Mouse (Mus musculus): ENCODE measurements around the gene Coa4.
A peak's percentile ranks its signal among the peaks of the same experiment; 100 is the strongest.

The Coa4 gene

DNA sequence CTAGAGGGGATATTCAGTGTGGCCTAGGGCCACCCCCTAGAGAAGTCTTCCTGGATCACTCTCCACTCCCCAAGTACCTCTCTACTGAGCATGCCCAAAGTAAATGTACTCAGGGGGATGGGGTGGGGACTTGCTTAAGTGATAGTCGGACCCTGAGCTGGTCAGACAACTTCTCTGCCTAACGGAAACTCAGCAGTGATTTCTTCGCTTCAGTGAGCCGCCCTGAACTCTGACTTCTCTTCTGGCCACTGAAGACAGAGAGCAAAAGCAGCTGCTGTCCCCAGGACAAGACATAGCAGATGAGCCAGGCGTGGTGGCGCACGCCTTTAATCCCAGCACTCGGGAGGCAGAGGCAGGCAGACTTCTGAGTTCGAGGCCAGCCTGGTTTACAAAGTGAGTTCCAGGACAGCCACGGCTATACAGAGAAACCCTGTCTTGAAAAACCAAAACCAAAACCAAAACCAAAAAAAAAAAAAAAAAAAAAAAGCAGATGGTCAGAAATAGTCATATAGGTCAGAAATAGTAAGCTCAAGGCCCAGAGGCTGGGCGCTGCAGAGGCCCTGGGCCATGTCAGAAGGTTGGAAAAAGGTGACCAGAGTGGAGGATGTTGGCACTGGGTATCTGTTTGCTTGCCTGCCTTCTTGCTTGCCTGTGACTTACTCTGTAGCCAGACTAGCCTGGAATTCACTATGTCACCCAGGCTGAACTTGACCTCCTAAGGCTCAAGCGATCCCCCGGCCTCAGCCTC, 32.0 kb upstream of the Coa4 start:
- no peak for DNase-seq

DNA sequence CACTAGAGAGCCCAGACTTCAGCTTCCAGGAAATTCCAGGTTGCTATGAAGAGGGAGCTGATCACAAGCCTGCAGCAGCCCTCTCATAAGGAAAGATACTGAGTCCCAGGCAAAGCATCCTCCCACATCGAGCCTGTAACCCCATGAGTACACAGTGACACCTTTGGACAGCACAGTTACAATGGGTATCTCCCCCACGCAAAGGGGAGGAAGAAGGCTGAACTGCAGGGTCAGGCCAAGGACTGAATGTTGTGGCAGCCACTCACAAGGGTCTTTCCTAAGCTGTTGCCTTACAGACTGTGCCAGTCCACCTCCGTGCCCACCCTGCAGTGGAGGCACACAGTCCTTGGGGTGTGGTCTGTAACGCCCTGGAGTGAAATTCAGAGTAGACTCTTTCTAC, 30.4 kb upstream of the Coa4 start:
- no peak for DNase-seq

DNA sequence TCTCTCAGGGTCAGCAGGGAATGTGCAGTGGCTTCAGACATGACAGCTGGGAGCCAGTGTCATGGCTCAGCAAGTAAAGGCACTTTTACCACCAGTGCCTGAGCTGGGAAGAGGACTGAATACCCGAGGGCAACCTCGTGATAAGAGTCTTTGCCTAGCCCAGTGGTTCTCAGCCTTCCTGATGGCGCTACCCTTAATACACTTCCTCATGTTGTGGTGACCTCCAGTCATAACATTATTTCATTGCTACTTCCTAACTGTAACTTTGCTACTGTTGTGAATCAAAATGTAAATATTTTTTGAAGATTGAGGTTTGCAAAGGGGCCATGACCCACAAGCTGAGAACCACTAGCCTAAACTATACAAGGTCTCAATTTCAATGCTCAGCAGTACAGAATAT, 28.2 kb upstream of the Coa4 start:
- no peak for DNase-seq

DNA sequence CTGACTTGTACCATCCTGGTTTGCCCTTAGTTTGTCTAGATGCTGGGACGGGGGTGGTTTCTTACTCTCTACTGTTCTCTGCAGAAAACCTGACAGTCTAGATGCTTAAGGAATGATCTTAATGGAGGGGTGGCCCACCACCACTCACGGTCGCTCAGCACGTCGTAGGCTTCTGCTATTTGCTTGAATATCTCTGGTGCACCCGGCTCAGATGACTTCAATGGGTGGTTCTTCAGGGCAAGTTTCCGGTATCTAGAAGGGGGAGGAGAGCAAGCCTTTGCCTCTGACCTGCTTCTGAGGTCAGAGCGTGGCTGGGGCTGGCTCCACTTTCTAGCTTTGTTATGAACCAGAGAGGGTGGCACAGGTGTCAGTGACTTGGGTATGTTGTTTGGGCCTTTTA, 25.3 kb upstream of the Coa4 start:
- DNase-seq, result no peak

DNA sequence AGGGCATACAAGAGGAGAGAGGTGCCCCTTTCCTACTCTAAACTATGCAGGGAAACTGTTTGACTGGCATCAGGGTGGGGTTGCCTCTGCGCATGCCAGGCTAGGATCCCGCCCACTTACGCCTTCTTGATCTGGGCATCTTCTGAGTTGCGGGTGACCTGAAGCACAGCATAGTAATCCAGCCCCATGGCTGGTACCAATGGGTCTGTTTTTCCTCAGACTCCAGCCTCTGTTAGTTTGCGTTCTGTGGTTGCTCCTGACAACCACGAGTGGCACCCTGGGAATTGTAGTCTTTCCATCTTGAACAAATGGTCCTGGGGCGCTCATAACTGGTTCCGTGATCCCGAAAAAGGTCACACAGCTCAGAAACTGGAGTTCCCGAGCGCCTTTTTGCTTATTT, 22.3 kb upstream of the Coa4 start, which contains the start of gene Dnajb13:
Gene Dnajb13, minus strand, starts transcription at position 388 of the 400 bp plus-strand sequence.
- DNase-seq, result no peak

DNA sequence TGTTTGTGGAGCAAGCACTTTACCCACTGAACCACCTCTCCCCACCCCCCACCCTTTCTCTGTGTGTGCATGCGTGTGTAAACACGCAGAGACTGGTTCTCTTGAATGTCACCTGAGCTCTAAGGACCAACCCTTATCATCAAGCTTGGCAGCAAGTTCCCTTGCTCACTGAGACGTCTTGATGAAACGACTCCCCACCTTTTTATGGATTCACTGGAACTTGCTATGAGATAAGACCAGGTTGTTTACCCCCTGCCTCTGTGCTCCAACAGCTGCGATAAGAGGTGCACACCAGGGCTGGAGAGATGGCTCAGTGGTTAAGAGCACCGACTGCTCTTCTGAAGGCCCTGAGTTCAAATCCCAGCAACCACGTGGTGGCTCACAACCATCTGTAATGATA, 16.7 kb upstream of the Coa4 start:
- no peak for DNase-seq

DNA sequence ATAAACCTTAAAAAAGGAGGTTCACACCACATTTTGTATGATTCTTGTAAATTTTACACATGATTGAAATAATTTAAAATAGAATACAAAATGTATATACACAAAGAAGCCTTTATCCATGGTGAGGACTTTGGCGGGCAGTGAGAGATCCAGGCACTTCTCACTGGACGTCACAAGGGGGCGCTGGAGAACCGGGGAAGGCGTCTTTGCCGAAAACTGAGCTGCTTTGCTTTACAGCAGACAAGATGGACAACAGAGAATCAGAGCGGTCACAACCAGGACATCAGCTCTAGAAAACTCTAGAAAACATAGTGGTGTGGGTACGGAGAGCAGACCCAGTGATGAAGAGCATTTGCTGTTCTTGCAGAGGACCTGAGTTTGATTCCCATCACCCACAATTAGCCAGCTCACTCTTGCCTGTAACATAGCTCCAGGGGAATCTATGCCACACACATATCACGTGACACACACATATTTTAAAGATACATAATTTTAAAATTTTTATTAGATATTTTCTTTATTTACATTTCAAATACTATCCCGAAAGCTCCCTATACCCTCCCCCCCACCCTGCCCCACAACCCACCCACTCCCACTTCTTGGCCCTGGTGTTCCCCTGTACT, 16.1 kb upstream of the Coa4 start:
- DNase-seq, result no peak

DNA sequence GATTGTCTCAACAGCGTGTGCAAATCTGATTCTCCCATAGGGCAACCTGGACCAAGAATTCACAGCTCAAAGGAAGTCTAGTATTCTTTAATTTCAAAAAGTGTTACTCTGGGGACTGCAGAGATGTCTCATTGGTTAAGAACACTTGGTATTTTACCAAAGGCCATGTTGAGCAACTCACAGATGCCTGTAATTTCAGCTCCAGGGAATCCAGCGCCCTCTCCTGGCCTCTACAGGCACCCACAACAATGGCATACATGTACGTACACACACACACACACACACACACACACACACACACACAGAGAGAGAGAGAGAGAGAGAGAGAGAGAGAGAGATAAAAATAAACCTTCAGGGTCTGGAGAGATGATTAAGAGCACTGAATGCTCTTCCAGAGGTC, 14.6 kb upstream of the Coa4 start:
- no peak for DNase-seq

DNA sequence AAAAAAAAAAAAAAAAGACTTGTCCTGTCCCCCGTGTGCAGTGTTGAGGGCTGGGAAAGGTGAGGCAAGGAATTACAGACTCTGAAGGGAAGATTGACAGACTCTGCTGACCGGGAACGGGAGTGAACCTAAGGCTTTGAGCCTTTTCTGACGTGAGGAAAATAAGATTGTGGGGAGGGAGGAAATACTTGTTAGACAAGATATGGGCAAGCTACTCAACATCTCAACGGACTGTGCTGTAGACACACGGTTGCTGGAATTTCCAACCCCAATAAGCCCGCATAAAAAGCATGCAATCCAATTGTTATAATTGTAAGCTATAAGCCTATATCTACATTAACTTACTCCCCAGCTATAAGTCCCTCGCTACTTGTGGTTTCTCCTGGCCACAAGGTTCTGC, 12.2 kb upstream of the Coa4 start:
- DNase-seq, result no peak

DNA sequence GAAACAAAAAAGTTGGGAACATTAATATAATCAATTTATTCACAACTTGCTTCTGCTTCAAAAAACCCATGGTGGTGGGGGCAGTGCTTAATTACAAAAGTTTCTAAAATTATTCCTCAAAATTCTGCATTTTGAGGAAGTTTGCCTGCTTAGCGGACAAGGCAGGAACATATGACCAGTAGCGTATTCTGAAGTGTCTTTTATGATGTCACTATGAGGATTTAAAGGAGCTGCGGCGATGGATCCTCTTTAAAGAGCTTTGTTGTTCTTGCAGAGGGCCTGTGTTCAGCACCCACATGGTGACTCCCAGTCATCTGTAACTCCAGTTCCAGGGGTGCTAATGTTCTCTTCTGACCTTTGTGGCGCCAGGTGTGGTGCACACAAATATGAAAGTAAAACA, 6.1 kb upstream of the Coa4 start:
- no peak for DNase-seq

DNA sequence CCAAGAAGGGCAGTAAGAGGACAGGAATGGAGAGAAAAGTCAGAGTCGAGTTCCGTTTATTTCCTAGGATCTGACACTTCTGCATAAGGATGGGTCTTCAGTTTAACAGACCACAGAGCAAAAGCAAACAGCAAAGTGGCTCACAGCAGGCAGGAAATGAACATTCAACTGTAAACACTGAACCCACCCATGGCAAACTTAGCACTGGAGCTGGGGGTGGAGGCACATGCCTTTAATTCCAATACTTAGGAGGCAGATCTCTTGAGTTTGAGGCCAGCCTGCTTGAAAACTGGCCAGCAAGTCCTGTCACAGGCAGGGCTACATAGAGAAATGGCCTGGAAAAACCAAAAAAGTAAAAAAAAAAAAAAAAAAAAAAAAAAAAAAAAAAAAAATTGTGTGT, 3.4 kb upstream of the Coa4 start:
- DNase-seq, result no peak

DNA sequence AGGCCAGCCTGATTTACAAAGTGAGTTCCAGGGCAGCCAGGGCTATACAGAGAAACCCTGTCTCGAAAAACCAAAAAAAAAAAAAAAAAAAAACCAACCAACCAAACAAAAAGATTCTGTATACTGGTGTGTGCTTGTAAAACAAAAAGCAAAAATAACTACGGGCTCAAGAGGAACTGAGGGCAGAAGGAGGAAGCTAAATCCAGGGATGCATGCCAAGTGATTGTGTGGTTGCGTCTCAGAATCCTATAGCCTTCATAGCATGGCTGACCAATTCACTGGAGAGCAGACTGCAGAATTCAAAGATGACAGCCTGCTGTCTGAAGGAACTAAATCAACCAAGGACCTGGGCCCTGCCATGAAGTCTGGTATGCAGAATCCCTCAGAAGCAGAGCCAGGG, 2.7 kb upstream of the Coa4 start:
- DNase-seq, result no peak

DNA sequence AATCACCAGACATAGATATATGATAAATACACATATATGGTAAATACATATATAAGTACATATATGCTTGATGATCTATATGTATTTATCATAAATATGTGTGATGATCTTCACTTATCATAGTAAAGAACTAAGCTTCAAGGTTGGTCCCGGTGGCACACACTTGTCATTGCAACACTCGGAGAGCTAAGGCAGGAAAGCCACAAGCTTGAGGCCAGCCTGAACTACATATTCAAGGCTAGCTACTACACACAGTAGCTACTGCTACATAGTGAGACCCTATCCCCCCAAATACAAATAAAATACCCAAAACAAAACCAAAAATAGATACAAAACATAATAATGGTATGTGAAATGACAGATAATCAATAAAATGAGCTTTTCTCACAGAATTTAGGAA, 1.0 kb upstream of the Coa4 start:
- DNase-seq, result no peak

DNA sequence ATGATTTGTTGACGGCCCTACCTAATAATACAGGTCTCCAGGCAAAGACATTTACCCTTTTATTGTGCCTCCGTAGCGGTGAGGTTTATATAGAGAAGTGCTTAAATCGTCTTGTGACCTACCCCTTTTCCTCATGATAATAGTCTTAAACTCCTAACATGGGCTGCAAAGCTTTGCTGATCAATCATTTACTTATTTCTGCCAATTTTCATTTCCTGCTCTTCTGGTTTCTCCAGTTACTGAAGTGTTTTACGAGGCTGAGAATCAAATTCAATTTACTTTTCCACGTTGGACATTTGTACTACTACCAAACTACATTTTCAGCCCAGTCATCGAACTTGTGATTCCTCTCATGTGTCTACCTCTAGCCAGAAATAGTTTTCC, 640 bp downstream of the Coa4 start:
- no peak for DNase-seq

DNA sequence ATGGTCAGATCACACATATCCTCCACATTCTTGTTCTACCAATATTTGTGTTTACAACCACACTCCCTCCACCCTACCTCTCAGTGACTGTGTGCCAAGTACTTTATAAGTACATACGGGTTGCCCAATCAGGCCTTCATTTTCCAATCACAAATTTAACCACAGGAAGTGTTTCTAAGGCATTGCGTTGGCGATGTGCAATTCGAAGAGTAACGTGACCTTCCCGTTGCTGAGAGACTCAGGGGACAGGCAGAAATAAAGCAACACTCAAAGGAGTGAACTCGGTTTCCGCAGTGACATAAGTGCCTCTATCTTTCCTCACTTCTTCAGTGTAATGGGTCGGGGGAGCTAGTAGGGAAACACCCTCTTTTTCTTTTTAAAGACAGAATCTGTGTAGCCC, 2.6 kb downstream of the Coa4 start:
- no peak for DNase-seq

DNA sequence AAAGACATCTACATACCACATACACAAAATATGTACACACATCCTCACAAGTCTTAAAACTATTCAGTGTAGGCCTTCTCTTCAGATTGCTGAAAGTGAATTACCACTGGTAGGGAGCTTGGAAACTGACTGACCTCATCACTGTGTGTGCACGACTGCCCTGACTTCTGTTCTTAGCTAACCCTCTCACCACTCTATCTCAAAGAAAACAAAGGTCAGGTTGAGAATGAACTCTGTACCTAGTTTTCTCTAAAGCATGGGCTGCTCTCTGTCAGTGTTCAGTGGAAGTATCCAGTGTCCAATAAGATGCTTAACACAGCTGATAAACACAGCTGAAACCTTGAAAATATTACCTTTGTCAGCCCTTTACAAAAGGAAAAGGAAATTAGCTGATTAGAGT, 7.6 kb downstream of the Coa4 start:
- no peak for DNase-seq

DNA sequence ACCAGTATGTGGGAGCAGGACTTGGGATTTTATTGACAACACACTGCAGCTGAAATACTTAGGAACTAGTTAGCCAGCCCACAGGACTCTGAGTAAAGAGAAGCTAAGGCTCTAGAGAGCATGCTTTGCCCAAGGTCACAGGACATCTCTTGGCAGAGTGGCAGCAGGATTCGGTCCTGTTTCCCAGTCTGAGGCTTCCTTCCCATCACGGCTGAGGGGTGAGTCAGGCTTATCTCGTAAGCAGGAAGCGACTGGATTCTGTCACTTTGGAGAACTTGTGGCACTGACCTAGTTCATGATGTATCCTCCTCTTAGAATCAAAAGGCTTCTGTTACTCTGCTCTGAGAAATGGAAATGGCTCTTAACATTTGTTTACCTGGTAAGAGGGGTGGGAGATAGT, 10.8 kb downstream of the Coa4 start:
- no peak for DNase-seq

DNA sequence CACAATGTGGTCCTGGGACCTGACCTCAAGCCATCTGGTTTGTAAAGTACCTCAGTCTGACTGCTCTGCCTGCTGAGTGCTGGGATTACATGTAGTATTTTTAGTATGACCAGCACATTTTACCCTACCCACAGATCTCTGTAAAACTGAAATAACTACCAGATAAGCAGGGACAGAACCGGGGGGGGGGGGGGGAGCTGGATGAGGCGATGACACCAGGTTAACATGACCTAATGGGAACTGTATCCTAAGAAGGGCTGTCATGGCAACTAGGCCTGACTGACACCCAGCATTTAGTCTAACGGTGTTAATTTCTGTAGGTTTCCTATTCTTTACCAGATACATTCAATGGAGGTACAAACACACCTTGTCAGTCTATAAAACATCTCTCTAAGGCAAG, 12.9 kb downstream of the Coa4 start:
- DNase-seq, result no peak

DNA sequence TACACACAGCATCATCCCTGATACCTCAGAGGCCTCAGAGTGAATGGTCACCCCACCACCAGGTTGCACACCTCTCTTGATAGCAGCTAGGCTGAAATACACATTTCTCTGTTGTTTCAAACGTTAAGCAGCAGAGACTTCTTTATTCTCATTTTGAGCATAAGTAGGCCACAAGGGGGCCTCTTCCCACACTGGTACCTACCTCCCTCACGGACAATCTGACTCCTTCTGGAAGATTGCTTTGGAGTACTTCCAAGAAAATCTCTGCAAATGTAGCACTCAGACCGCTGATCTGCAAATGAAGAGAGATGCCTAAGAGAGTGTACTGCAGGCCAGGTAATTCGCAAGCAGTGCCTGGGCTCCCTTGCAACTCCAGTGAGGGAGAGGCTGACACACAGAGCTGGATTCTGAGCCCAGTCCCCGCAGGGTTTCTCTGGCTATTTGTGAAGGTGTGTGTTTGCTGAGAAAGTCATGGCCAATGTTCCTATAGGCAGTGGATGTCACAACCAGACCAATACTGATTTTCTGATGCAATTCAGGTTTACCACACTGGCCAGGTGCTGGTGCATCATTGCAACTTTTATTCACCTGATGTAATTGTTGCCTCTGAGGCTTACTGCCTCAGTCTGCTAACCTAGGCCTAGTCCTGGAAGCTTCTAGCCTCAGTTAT, 13.6 kb downstream of the Coa4 start:
- peak; percentile 65 for DNase-seq

DNA sequence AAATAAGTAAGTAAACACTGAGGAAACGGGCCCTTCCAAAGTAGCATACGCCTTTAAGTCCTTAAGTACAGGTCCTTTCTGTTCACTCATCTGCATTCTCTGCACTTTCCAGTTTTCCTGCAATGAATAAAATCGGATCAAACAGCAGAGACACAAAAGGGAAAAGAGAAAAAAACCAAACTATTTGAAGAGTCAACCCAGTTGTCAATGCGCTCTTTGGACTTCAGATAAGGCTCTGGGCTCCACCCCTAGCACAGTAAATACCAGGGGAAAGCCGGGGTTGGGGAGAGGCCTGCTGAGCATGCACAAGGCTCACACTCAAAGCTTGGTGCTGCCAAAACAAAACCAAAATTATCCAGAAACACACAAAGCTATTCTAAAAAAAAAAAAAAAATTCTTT, 18.1 kb downstream of the Coa4 start:
- no peak for DNase-seq

DNA sequence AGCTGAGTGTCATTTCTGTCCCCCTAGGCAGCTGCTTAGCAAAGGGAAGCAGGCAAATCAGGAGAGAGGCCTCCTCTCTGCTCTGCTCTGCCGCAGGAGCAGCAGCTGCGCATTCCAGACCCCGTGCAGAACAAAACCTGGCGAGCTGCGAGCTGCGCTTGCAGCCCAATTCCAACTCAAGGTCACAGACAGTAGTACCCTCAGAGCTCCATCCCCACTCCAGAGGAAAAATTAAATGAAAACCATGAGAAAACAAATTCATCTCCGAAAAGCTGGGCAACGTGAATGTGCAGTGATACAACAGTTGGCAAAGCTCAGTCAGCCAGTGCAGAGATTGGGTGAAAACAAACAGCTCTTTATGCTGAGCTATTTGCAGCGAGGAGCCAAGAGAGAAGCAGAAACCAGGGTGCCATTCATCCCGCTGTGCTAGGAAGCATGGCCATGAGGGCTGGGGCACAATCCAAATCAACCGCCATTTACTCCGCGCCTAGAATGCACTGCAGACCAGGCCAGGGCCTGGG, 18.6 kb downstream of the Coa4 start:
- DNase-seq, result peak; percentile 86

DNA sequence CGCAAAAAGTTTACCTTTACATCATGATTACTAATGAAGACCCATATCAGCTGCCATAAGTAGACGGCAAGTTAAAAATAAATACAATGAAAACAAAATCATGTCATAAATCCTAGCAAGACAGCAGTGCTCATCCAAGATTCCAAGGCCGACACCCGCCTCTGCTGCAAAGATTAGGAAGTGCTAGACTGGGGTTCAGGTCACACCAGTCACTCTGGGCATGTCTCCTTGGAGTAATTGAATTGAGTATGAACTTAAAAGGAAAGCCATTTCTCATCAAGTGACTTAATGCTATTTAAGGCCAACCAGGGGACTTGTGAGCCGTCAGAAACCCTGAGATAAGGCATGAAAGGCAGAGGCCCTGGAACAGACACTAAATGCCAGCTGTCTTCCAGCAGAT, 20.4 kb downstream of the Coa4 start:
- no peak for DNase-seq

DNA sequence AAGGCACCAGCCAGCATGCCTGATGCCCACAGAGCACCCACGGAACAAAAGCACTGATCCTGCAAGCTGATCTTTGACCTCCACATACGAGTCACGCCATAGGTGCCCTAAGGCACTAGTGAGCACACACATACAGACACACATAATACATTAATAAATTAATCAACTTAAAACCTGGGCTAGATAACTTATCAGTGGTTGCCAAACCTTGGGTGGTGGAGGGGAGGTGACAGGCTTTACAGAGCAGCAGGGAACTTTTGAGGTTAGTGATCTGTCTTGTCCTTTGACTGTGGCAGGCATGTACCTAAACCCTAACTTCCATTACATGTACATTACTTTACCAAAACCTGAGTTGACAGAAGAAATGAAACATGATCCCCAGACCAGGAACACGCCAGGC, 22.5 kb downstream of the Coa4 start:
- no peak for DNase-seq

DNA sequence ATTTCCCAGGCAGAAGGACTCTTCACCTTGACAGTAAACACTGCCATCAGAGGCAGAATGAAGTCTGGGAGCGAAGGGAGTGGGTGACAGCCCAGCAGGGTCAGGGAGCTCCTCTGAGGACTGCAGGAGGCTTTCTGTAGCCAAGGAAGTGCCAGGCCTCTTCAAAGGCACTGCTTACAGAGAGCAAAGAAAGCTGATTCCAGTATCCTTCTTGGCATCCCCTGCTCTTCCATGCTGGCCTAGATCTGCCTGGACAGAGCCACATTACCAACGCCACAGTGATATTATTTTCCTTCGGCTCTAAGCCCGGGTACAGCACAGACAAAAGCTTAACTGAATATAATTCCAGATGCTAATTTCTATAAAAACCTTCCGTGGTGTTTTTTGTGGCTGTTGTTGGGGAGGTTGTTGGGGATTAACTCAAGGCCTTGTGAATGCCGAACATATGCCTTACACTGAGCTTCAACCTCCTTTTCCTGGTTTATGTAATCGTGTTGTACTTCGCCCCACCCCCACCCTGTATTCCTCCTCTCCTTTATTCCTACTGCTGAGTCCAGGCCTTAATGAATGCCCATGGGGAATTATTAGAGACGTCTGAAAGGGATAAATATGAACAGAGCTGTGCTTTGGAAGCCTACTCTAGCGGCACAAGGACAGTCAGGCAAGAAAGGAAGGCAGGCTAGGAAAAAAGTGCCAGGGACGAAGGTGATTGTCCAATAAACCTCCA, 25.2 kb downstream of the Coa4 start:
- DNase-seq, result no peak
